Mouse (Mus musculus) hindbrain, embryonic 16.5 days (tissue): ENCODE results near the gene Tmem88. TPM values are rescaled to one million over a fixed set of nuclear protein-coding genes. Genes with fewer than 3 reads are reported as not detected.

Experiments
- ATAC-seq: fragments of 200-750 bp; cut with Nextera tagmentation; 2 replicates; pipeline ENCODE4 v1.8.0; 2017; ENCODE audit warnings: moderate TSS enrichment, moderate library complexity
- H3K27ac ChIP-seq: fragments of 300-500 bp; sonication (generic); 2 replicates; pipeline ENCODE4 v1.5.1; 2014; ENCODE audit warnings: low read depth, mild to moderate bottlenecking, control low read depth, low read length, moderate library complexity
- H3K27me3 ChIP-seq: fragments of 300-500 bp; sonication (generic); replicated peaks from 2 replicates; pipeline ENCODE4 v1.6.1; 2014; ENCODE audit warnings: low read length; ENCODE audit not compliant: control insufficient read depth, insufficient read depth
- H3K36me3 ChIP-seq: fragments of 300-500 bp; sonication (generic); 2 replicates; pipeline ENCODE4 v1.6.1; 2014; ENCODE audit warnings: mild to moderate bottlenecking, low read length, moderate library complexity, mixed read lengths; ENCODE audit not compliant: control insufficient read depth, insufficient read depth
- H3K4me1 ChIP-seq: fragments of 300-500 bp; sonication (generic); 2 replicates; pipeline ENCODE4 v1.6.1; 2014; ENCODE audit warnings: low read depth, low read length; ENCODE audit not compliant: control insufficient read depth, insufficient read depth
- H3K4me2 ChIP-seq: fragments of 300-500 bp; sonication (generic); 2 replicates; pipeline ENCODE4 v1.6.1; 2014; ENCODE audit warnings: mild to moderate bottlenecking, low read length, control low read depth, moderate library complexity
- H3K4me3 ChIP-seq: fragments of 300-500 bp; sonication (generic); 2 replicates; pipeline ENCODE4 v1.5.1; 2014; ENCODE audit warnings: mild to moderate bottlenecking, low read length, control low read depth, moderate library complexity
- H3K9ac ChIP-seq: fragments of 300-500 bp; sonication (generic); 2 replicates; pipeline ENCODE4 v1.6.1; 2014; ENCODE audit warnings: low read depth, mild to moderate bottlenecking, control low read depth, low read length, moderate library complexity
- H3K9me3 ChIP-seq: fragments of 300-500 bp; sonication (generic); 2 replicates; pipeline ENCODE4 v1.6.1; 2014; ENCODE audit warnings: mild to moderate bottlenecking, low read length, moderate library complexity; ENCODE audit not compliant: control insufficient read depth
- WGBS: fragments of 180-500 bp; shearing (Covaris S2); extraction: QIAGEN DNeasy Blood & Tissue Kit; methylation state at CpG from one replicate; pipeline ENCODE4 v1.1.7; 2014; 5-methylcytosine and 5-hydroxymethylcytosine counted together
- polyA plus RNA-seq: library from polyadenylated mRNA; unstranded; fragments of >200 nt; fragmentation: Nextera tagmentation; extraction: Ambion mirVana; gene quantifications from 2 replicates; pipeline ENCODE4 v1.2.1, GENCODE M21; 2015

The Tmem88 gene
- polyA plus RNA-seq, 1 experiment from 2014 or later, result 8.9 TPM

DNA sequence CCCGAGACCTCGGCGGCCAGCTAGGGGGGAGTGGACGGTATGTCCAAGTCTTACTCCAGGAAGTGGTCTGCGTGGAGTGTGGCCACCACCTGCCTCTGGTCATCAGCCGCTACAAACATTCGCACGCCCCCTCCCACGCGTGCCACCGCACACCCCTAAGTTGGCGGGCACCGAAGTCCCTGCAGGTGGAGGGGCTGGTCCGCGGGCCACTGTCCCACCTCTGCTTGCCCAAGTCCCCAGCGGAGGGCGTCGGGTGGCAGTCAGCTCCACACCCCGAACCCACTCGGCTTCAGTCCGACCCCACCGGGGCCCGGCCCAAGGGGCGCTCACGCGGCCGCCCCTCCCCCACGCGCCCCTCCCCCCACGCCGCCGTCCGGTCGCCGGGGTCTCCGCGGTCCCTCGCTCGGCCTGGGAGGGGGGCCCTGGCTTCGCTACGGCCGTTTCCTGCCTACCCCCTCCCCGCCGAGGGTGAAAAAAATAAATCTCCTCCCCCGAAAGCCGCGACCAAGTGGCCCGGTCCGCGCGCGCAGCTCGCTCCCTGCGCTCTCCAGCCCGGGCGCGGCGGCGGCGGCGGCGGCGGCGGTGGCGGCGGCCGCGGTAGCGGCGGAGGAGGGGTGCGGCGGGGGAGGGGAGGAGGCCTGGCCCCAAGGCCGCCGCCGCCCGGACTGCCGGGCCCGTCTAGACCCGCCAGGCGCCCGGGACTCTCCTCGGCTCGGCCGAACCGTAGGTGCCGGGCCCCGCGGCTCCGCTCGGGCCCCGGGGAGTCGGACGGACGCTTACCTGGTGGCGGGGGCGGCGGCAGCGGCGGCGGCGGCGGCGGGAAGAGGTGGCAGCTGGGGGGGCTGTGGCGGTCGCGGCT lies 29.4 kb downstream of the Tmem88 start:
- under 1% methylated on average over 64 of the region's 106 CpGs for WGBS
- Histone ChIP-seq H3K9ac (peak overlapping the region; percentile 100), H3K9me3 (no peaks in the 10 kb centered on the region), H3K4me3 (peak overlapping the region; percentile 91), H3K27ac (peak overlapping the region; percentile 100), H3K4me1 (peaks cover 50% of the 10 kb centered on the region), H3K27me3 (no peaks in the 10 kb centered on the region), H3K4me2 (peak overlapping the region; percentile 91), H3K36me3 (no peaks in the 10 kb centered on the region)
- ATAC-seq, result no peak

DNA sequence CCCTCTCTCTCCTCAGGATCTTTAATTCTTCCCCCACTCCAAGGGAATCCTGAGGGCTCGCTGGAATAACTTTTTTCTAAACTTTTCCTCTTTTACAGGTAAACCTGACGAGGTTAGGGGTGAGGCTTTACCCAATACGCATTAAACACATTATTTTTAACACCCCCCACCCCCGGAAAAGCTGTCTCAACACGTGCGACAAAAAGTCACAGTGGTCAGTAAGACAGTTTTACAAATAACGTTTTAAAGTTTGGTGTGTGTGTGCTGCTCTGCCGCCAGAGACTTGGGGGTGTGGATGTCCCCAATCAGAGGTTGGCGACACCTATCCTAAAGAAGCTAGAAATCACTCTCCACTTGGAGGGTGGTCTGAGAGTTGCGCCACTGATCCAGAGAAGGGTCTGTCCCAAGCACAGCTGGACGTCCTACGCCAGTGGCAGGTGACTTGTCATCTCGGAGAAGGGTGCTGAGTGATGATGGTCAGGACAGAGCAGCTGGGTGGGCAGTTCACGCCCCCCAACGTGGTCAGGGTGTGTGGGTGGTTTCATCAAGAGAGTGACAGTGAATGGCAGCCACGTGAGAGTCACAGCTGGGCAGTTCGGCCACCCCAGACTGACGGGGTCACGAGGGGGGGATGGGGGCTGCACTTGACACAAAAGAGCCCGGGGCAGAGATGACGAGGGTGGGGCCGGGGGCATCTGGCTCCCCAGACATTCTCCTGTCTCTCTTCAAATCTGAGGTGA lies 30.2 kb downstream of the Tmem88 start:
- H3K9ac ChIP-seq, result peak overlapping the region; percentile 100
- H3K27ac ChIP-seq, result peak overlapping the region; percentile 100
- peak overlapping the region; percentile 91 for H3K4me3 ChIP-seq
- under 1% methylated on average over 21 of the region's 22 CpGs for WGBS
- no peak for ATAC-seq
- peak overlapping the region; percentile 91 for H3K4me2 ChIP-seq
- peaks cover 2% of the 10 kb centered on the region for H3K36me3 ChIP-seq
- no peaks in the 10 kb centered on the region for H3K9me3 ChIP-seq
- no peaks in the 10 kb centered on the region for H3K27me3 ChIP-seq
- H3K4me1 ChIP-seq, result peaks cover 50% of the 10 kb centered on the region

DNA sequence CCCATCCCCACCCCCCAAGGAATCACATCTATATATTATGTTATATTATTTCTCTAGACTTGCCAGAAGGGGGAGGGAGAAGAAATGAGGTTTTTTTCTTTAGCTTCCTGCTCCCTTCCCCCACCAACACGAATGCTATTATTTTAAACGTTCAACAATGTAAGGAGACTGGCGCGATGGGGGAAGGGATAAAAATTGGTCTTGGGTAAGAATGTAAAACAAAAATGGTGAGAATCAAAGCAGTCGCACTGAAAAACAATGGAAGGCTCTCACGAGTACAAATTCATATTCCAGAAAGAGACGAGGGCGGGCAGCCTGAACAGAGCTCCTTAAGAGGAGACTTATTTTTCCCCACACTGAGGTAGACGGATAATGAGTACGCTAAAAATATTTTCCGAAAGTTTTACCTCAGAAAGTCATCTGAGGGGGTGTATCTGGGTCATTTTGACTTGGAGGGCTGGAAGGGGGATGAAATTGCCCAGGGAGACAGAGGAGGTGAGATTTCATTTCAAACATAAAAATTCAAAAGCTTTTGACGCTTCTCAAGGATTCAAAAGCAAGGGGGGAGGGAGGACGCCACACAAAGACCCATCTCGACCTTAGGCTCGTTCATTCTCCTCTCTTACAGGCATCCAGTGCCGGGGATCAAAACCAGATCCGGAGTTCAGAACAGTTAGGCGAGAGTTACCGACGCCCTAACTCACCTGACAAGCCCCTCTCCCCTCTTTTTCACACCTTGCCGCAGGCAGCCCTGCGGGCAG lies 31.0 kb downstream of the Tmem88 start:
- H3K27me3 ChIP-seq, result no peaks in the 10 kb centered on the region
- WGBS, result under 1% methylated on average over 22 of the region's 22 CpGs
- peak overlapping the region; percentile 91 for H3K4me2 ChIP-seq
- H3K4me3 ChIP-seq, result peak overlapping the region; percentile 91
- H3K27ac ChIP-seq, result peak overlapping the region; percentile 100
- H3K9me3 ChIP-seq, result no peaks in the 10 kb centered on the region
- H3K9ac ChIP-seq, result peak overlapping the region; percentile 100
- peaks cover 44% of the 10 kb centered on the region for H3K4me1 ChIP-seq
- peaks cover 7% of the 10 kb centered on the region for H3K36me3 ChIP-seq
- ATAC-seq, result no peak

DNA sequence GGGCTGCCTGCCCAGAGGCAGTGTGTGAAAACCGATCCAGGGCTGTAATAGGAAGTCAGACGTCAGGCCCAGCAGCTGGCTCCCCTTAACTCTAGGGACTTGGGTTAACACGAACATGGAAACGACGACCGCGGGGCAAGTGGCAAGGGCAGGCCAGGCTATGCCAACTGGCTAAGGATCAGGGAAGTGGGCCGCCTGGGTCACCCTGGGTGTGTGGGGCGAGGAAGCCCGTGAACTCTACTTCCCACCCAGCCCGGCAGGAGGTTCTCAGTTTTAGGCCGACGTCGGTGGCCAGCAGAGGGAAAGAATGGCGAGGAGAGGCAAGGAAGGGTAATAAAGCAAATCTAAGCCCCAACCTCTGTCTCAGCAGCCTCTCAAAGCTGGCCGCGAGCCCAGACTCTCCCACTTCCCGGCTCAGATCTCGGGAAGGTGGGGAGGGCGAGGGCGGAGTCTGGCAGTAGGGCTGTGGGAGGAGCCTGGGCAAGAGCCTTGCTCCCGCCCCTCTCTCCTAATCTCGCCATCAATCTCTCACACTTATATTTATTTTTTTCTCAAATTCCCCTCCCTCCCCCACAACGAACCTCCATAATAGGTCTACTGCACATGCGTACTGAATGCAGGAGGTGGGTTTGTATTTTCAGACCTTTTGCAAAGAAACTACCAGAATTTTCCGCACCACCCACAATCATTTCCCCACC lies 31.7 kb downstream of the Tmem88 start:
- peaks cover 37% of the 10 kb centered on the region for H3K4me1 ChIP-seq
- no peaks in the 10 kb centered on the region for H3K27me3 ChIP-seq
- ATAC-seq, result peak; percentile 83
- peak overlapping the region; percentile 100 for H3K9ac ChIP-seq
- peak overlapping the region; percentile 100 for H3K27ac ChIP-seq
- H3K9me3 ChIP-seq, result no peaks in the 10 kb centered on the region
- H3K4me3 ChIP-seq, result peak overlapping the region; percentile 91
- peak overlapping the region; percentile 91 for H3K4me2 ChIP-seq
- 2% methylated on average over 25 of the region's 26 CpGs for WGBS
- H3K36me3 ChIP-seq, result peaks cover 14% of the 10 kb centered on the region

DNA sequence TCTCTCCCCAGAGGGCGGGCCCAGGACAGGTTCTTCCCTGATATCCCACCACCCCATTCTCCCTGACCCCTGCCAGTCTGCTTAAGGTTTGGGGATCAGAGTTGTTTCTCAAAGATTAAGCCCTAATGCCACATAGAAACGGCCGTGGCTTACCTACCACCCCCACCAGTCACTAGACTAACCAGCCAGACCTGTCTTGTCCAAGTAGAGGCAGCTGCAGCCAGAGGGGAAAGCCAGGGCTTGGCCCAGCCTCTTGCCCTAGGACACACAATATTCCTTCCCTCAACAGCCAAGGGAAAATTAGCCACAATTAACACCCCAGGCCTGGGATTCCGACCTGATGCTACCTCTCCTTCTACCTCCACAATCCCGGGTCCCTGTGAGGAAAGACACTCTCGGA lies 32.3 kb downstream of the Tmem88 start:
- no peak; the same call in 1 of the 2 replicates for ATAC-seq
- Histone ChIP-seq H3K4me2 (peak overlapping the region; percentile 91), H3K27ac (peak overlapping the region; percentile 100), H3K9ac (peak overlapping the region; percentile 69), H3K4me3 (peak overlapping the region; percentile 91), H3K4me1 (peaks cover 31% of the 10 kb centered on the region), H3K36me3 (peaks cover 20% of the 10 kb centered on the region), H3K9me3 (no peaks in the 10 kb centered on the region), H3K27me3 (no peaks in the 10 kb centered on the region)
- WGBS, result 22% methylated on average over 6 of the region's 6 CpGs

DNA sequence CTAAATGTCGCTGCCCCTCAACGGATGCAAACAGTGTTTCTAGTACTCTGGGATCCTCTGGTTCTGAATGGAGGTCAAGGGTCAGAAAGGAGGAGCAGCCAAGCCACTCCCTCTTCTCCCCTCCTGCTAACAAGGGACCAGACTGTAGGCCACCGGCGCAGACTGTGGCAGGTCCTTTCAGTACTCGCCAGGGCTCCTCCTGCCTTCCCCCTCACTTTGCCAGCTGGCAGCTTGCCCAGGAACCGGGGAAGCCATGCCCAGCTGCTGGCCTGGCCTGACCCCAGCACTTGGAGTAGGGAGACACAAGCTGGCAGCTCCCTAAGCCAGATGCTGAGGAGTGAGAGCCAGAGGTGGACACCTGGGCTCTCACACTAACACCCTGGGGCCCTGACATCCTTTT lies 33.1 kb downstream of the Tmem88 start:
- WGBS, result 5% methylated on average over 6 of the region's 6 CpGs
- Histone ChIP-seq H3K36me3 (peaks cover 28% of the 10 kb centered on the region), H3K4me2 (peak overlapping the region; percentile 91), H3K27ac (peak overlapping the region; percentile 100), H3K4me1 (peaks cover 29% of the 10 kb centered on the region), H3K4me3 (peak overlapping the region; percentile 4; the same call in 1 of the 2 replicates), H3K27me3 (no peaks in the 10 kb centered on the region), H3K9me3 (no peaks in the 10 kb centered on the region), H3K9ac (peak overlapping the region; percentile 69; the same call in 1 of the 2 replicates)
- peak; percentile 77 for ATAC-seq

DNA sequence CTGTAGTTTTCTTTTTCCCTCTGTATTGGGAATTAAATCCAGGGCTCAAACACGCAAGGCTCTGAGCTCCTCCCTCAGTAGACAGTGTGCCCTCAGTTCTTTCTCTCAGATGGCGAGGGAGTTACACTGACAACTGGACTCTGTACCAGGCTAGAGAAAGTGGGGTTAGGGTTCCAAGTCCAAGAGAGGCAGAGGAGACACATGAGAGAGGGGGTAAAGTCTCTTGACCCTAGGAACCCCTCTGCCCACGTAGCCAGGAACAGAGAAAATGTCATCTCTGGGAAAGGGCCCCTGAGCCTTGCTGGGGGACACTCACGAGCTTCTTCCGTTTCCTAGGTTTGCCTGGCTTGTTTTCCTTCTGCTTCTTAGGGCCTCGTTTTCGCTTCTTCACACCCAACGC lies 33.7 kb downstream of the Tmem88 start:
- ATAC-seq, result no peak
- peak overlapping the region; percentile 100 for H3K27ac ChIP-seq
- 39% methylated on average over 8 of the region's 8 CpGs for WGBS
- H3K4me3 ChIP-seq, result no peak overlapping the region
- peak overlapping the region; percentile 91 for H3K4me2 ChIP-seq
- H3K36me3 ChIP-seq, result peaks cover 34% of the 10 kb centered on the region
- no peak overlapping the region for H3K9ac ChIP-seq
- H3K4me1 ChIP-seq, result peaks cover 29% of the 10 kb centered on the region
- H3K27me3 ChIP-seq, result no peaks in the 10 kb centered on the region
- no peaks in the 10 kb centered on the region for H3K9me3 ChIP-seq

DNA sequence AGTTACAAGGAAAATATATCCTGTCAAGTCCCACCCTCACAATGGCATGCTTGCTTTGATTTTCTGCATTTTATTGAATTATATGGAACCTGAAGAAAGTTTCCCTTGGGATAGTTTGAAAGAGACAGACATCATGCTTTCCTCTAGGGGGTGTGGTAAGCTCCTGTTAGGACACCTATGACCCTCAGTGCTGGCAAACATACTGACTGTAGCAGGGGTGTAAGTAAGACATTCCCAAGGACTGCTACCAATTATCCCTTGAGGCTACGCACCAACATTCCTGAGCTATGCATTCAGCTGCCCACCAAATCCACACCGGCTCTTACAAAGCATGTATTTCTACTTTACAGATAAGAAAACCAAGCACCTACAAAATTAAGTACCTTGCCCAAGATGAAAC lies 35.6 kb downstream of the Tmem88 start:
- ATAC-seq, result no peak
- H3K27me3 ChIP-seq, result no peaks in the 10 kb centered on the region
- 93% methylated on average over 2 of the region's 2 CpGs for WGBS
- no peak overlapping the region for H3K27ac ChIP-seq
- H3K4me1 ChIP-seq, result peaks cover 22% of the 10 kb centered on the region
- no peaks in the 10 kb centered on the region for H3K9me3 ChIP-seq
- no peak overlapping the region for H3K9ac ChIP-seq
- no peak overlapping the region for H3K4me2 ChIP-seq
- H3K36me3 ChIP-seq, result peaks cover 50% of the 10 kb centered on the region
- H3K4me3 ChIP-seq, result no peak overlapping the region
